Mouse (Mus musculus) heart, adult 18-20 months (tissue): ENCODE results near the gene Rrp15. TPM values are rescaled to one million over a fixed set of nuclear protein-coding genes. Genes with fewer than 3 reads are reported as not detected.

Source experiments
- DNase-seq, 2 experiments: peaks; one replicate each; pipeline ENCODE4 v3.0.0; 2021 to 2022; ENCODE audit warnings: mixed read lengths in 1 of 2
- total RNA-seq, 2 experiments: library from RNA; stranded (reverse); gene quantifications; 2 replicates each; pipeline ENCODE4 v1.2.3; 2021

Rrp15 gene
- total RNA-seq, 2 experiments from 2014 or later: 9.6 to 11.0 TPM

DNA sequence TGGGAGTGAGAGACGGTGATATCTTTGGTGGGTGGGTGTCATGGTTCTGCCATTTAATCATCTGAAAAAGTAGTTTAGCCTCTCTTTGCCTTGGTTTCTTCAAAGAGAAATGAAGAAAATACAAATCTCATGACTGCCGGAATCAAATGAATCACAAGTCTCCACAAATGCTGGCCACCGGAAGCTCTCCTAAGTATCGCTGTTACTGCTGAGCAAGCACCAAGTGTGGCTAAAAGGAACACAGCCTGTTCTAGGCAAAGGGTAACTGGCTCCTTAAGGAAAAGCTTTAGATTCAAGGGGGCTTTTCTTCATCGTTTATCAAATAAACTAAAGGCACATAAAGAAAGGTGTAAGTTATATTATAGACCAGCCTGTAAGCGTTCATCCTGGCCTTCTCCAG is 73.9 kb downstream of the Rrp15 start:
- DNase-seq: no peak

- no peak for DNase-seq
Measured at GRCm38 (mm10) chr1:186674621-186675020, 74.5 kb downstream of the Rrp15 start.

DNA sequence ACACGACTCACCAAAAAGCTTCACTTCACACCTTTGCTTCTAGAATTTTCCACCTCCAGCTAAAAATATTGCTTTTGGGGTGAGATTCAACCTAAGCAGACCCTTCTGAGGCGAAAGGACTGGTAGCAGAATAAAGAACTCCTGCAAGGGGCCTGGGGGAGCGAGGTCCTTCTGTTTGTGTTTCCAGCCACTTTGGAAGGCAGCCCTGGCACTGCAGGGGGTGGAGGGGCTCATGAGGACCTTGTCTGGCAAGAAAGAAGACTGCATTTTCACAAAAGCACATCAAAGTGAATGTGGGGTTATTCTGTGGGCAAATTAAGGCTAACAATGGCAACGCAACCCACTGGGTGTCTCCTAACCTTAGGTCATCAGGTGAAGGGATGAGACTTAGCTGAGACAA is 76.0 kb downstream of the Rrp15 start:
- no peak for DNase-seq

Other genes starting within 250 kb of the Rrp15 start
- gene Tgfb2, start 43.4 kb downstream of the Rrp15 start, total RNA-seq: 1 to 10 TPM; 3.9 to 5.3 TPM
- under 1 TPM in 1 of 2 experiments, not detected in 1; 0.08 TPM for gene D1Pas1, start 218.1 kb upstream of the Rrp15 start, total RNA-seq